Mouse (Mus musculus) forebrain, embryonic 14.5 days (tissue): ENCODE results near the gene Ppm1g. TPM values are rescaled to one million over a fixed set of nuclear protein-coding genes. Genes with fewer than 3 reads are reported as not detected.

Source experiments
- ATAC-seq: fragments of 200-750 bp; cut with Nextera tagmentation; 2 replicates; pipeline ENCODE4 v1.8.0; 2017; ENCODE audit warnings: mild to moderate bottlenecking, moderate library complexity
- DNase-seq: peaks from one replicate; pipeline ENCODE4 v3.0.0-alpha.2; 2015; ENCODE audit warnings: low spot score
- H3K27ac ChIP-seq: fragments of 300-500 bp; sonication (generic); 2 replicates; pipeline ENCODE4 v1.5.1; 2014; ENCODE audit warnings: low read depth, mild to moderate bottlenecking, control low read depth, low read length, moderate library complexity
- H3K27me3 ChIP-seq: fragments of 300-500 bp; sonication (generic); replicated peaks from 2 replicates; pipeline ENCODE4 v1.6.1; 2014; ENCODE audit warnings: low read length, control low read depth, mixed read lengths; ENCODE audit not compliant: control insufficient read depth, insufficient read depth
- H3K36me3 ChIP-seq: fragments of 300-500 bp; sonication (generic); 2 replicates; pipeline ENCODE4 v1.6.1; 2014; ENCODE audit warnings: low read length, control low read depth; ENCODE audit not compliant: control insufficient read depth, insufficient read depth
- H3K4me1 ChIP-seq: fragments of 300-500 bp; sonication (generic); 2 replicates; pipeline ENCODE4 v1.6.1; 2014; ENCODE audit warnings: antibody characterized with exemption, low read length, control low read depth; ENCODE audit not compliant: control insufficient read depth, insufficient read depth
- H3K4me2 ChIP-seq: fragments of 300-500 bp; sonication (generic); 2 replicates; pipeline ENCODE4 v1.6.1; 2014; ENCODE audit warnings: mild to moderate bottlenecking, control low read depth, low read length
- H3K4me3 ChIP-seq: fragments of 300-500 bp; sonication (generic); 2 replicates; pipeline ENCODE4 v1.5.1; 2014; ENCODE audit warnings: low read depth, low read length, control low read depth
- H3K9ac ChIP-seq: fragments of 300-500 bp; sonication (generic); 2 replicates; pipeline ENCODE4 v1.6.1; 2014; ENCODE audit warnings: mild to moderate bottlenecking, low read length, control low read depth, moderate library complexity
- H3K9me3 ChIP-seq: fragments of 300-500 bp; sonication (generic); replicated peaks from 2 replicates; pipeline ENCODE4 v1.6.1; 2016; ENCODE audit warnings: low read length, control low read depth, mixed read lengths; ENCODE audit not compliant: control insufficient read depth
- WGBS: fragments of 180-500 bp; shearing (Covaris S2); extraction: QIAGEN DNeasy Blood & Tissue Kit; methylation state at CpG from one replicate; pipeline ENCODE4 v1.1.7; 2014; 5-methylcytosine and 5-hydroxymethylcytosine counted together
- polyA plus RNA-seq: library from polyadenylated mRNA; unstranded; fragments of >200 nt; fragmentation: Nextera tagmentation; extraction: Ambion mirVana; gene quantifications from 2 replicates; pipeline ENCODE4 v1.2.1, GENCODE M21; 2014

Gene Ppm1g
- 133 and 143 TPM in 2 replicates for polyA plus RNA-seq

GRCm38 (mm10) chr5:31220448-31221303 lies at the start of gene Ppm1g:
Gene Ppm1g (minus strand): TSS chr5:31220687.
- H3K36me3 ChIP-seq: no peaks in the 10 kb centered on the region
- H3K4me2 ChIP-seq: peak within 1 kb of the TSS; percentile 77
- no peaks in the 10 kb centered on the region for H3K27me3 ChIP-seq
- H3K9ac ChIP-seq: peak within 1 kb of the TSS; percentile 90
- no peaks in the 10 kb centered on the region for H3K9me3 ChIP-seq
- peak within 1 kb of the TSS; percentile 90 for H3K27ac ChIP-seq
- under 1% methylated on average over 62 of the region's 70 CpGs for WGBS
- peaks cover 5% of the 10 kb centered on the region; the same call in 1 of the 2 replicates for H3K4me1 ChIP-seq
- H3K4me3 ChIP-seq: peak within 1 kb of the TSS; percentile 96
- DNase-seq (peak; percentile 97), ATAC-seq (peak; percentile 96)

DNA sequence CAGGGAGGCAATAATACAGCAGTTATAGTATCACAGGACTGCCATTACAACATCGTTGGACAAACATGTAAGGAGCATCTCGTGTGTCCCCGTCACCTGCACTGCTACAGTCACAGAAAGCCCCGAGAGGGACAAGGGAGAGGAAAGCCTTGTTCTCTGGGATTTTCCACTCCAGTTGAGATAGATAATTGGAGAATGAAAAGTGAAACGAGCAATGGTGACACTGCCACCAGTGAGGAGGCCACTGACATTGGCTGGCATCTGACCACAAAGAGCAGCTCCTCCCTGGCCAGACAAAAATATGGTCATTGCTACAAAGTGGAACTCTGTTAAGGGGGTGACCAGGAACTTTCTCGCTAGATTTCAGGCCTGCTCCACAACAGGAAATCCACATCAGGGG lies 47.2 kb upstream of the Ppm1g start:
- H3K27ac ChIP-seq: no peak overlapping the region
- H3K9me3 ChIP-seq: no peaks in the 10 kb centered on the region
- H3K4me1 ChIP-seq: no peaks in the 10 kb centered on the region
- no peak overlapping the region for H3K4me3 ChIP-seq
- no peak for DNase-seq
- H3K9ac ChIP-seq: no peak overlapping the region
- WGBS: 43% methylated on average over 6 of the region's 6 CpGs
- peaks cover 91% of the 10 kb centered on the region for H3K36me3 ChIP-seq
- no peaks in the 10 kb centered on the region for H3K27me3 ChIP-seq
- ATAC-seq: no peak
- H3K4me2 ChIP-seq: no peak overlapping the region

GRCm38 (mm10) chr5:31266101-31266500 lies 45.6 kb upstream of the Ppm1g start:
- no peaks in the 10 kb centered on the region for H3K27me3 ChIP-seq
- H3K9ac ChIP-seq: no peak overlapping the region
- H3K4me2 ChIP-seq: no peak overlapping the region
- no peaks in the 10 kb centered on the region for H3K9me3 ChIP-seq
- WGBS: 89% methylated on average over 7 of the region's 7 CpGs
- no peak overlapping the region for H3K4me3 ChIP-seq
- no peak for ATAC-seq
- no peaks in the 10 kb centered on the region for H3K4me1 ChIP-seq
- H3K36me3 ChIP-seq: peaks cover 93% of the 10 kb centered on the region
- no peak for DNase-seq
- H3K27ac ChIP-seq: no peak overlapping the region

DNA sequence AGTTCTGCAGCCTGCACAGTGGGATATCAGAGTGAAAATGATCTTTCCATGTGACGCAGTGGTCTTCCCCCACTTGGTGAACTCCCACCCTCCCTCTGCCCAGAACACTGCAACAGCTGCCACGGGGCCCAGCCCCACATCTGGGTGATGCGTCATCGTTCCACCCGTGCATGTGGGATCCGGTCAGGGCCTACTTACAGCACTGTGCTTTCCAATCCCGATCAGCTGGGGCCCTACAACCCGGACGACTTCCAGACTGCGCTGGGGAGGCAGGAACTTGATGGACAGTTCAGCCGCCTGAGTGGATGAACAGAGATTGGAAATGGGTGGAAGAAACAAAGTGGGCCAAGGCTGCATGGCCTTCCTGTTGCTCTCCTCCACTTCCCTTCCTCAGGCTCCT lies 37.1 kb upstream of the Ppm1g start:
- Histone ChIP-seq H3K4me3 (no peak overlapping the region), H3K36me3 (peaks cover 79% of the 10 kb centered on the region)
- no peak for ATAC-seq

DNA sequence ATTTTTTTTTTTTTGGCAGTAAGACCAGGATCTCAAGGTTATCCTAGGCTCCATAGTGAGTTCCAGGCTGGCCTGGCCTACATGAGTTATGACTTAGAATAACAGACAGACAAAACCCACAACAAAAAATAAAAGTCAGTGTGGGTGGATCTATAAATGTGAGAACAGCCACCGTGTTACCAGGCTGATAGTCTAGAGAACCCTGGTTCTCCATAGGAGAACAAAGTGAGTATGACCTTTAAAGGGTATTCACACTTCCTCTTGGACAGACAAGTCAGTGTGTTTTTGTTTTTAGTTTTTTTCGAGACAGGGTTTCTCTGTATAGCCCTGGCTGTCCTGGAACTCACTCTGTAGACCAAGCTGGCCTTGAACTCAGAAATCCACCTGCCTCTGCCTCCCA lies 35.5 kb upstream of the Ppm1g start:
- H3K4me1 ChIP-seq: peaks cover 6% of the 10 kb centered on the region; the same call in 1 of the 2 replicates
- H3K9ac ChIP-seq: no peak overlapping the region
- no peaks in the 10 kb centered on the region for H3K9me3 ChIP-seq
- 91% methylated on average over 2 of the region's 2 CpGs for WGBS
- H3K27me3 ChIP-seq: no peaks in the 10 kb centered on the region
- no peak overlapping the region for H3K27ac ChIP-seq
- no peak for DNase-seq
- ATAC-seq: no peak
- peaks cover 75% of the 10 kb centered on the region for H3K36me3 ChIP-seq
- no peak overlapping the region for H3K4me2 ChIP-seq
- no peak overlapping the region for H3K4me3 ChIP-seq

More for the DNA sequence above, 37.1 kb upstream of the Ppm1g start:
- H3K27ac ChIP-seq: no peak overlapping the region
- no peak for DNase-seq
- WGBS: 88% methylated on average over 11 of the region's 11 CpGs
- H3K4me2 ChIP-seq: no peak overlapping the region
- H3K9ac ChIP-seq: no peak overlapping the region
- no peaks in the 10 kb centered on the region for H3K4me1 ChIP-seq
- no peaks in the 10 kb centered on the region for H3K27me3 ChIP-seq
- no peaks in the 10 kb centered on the region for H3K9me3 ChIP-seq

DNA sequence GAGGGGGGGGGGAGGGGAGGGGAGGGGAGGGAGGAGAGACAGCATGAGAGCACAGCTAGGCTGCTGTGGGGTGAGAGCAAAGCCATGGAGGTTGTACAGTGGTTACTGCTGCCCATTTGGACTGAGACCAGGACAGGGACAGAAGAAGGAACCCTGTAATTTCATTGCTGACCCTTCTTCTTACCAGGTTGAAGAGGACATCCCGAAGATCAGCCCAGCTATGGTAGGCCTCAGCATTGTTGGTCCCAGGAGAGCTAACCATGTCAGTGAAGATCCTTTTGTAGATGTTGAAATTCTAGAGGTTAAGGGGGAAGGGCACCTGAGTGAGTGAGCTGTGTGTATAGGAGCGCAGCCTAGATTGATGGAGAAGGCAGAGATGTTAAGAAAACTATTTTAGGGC lies 34.9 kb upstream of the Ppm1g start:
- H3K27ac ChIP-seq: no peak overlapping the region
- H3K27me3 ChIP-seq: no peaks in the 10 kb centered on the region
- no peak overlapping the region for H3K4me3 ChIP-seq
- ATAC-seq (no peak), DNase-seq (no peak)
- no peak overlapping the region for H3K9ac ChIP-seq
- WGBS: 92% methylated on average over 2 of the region's 2 CpGs
- H3K9me3 ChIP-seq: no peaks in the 10 kb centered on the region
- no peak overlapping the region for H3K4me2 ChIP-seq
- H3K36me3 ChIP-seq: peaks cover 75% of the 10 kb centered on the region
- H3K4me1 ChIP-seq: peaks cover 6% of the 10 kb centered on the region; the same call in 1 of the 2 replicates

DNA sequence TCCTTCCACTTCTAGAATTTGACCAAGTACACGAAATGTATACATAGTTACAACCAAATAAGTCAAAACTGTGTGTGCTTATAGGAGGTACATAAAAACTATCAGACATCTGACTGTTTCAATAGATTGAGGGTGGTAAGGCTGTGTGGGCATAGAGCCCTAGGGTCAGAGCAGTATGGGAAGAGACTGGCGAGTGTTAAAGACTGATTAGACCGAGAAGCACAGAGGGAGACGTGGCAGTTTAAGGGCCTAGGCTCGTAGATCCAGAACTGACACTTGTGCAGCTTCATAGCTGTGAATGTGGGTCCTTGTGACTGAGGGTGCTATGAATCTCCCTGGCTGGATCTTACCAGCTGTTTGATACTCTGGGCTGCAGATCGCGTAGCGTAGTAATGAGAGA lies 34.4 kb upstream of the Ppm1g start:
- no peaks in the 10 kb centered on the region for H3K27me3 ChIP-seq
- DNase-seq: no peak
- H3K9ac ChIP-seq: no peak overlapping the region
- ATAC-seq: no peak
- H3K4me3 ChIP-seq: no peak overlapping the region
- H3K4me2 ChIP-seq: no peak overlapping the region
- peaks cover 6% of the 10 kb centered on the region; the same call in 1 of the 2 replicates for H3K4me1 ChIP-seq
- no peaks in the 10 kb centered on the region for H3K9me3 ChIP-seq
- 85% methylated on average over 8 of the region's 8 CpGs for WGBS
- no peak overlapping the region for H3K27ac ChIP-seq
- H3K36me3 ChIP-seq: peaks cover 75% of the 10 kb centered on the region

DNA sequence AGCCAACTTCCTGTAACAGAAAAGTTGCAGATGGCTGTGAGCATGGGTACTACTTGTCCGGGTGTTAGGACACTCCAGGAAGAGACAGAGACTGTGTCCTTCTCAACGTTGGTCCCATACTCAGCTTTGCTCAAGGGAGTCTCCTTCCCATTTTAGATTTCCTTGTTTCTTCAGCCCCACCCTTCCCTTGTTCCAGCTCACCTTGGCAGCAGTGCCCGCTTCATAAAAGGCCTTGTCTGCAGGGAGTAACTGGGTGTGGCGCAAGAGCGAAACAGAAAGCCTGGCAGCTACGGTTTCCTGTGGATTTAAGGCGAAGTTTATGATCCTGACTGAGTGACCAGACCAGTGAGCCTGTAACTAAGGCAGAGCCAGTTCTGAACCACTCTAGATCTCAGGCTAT lies 34.0 kb upstream of the Ppm1g start:
- no peaks in the 10 kb centered on the region for H3K27me3 ChIP-seq
- no peak for DNase-seq
- H3K4me1 ChIP-seq: peaks cover 6% of the 10 kb centered on the region; the same call in 1 of the 2 replicates
- peaks cover 75% of the 10 kb centered on the region for H3K36me3 ChIP-seq
- no peak for ATAC-seq
- whole genome bisulfite sequencing: 89% methylated on average over 7 of the region's 7 CpGs
- no peak overlapping the region for H3K9ac ChIP-seq
- H3K4me2 ChIP-seq: no peak overlapping the region
- H3K4me3 ChIP-seq: no peak overlapping the region
- H3K9me3 ChIP-seq: no peaks in the 10 kb centered on the region
- H3K27ac ChIP-seq: no peak overlapping the region

DNA sequence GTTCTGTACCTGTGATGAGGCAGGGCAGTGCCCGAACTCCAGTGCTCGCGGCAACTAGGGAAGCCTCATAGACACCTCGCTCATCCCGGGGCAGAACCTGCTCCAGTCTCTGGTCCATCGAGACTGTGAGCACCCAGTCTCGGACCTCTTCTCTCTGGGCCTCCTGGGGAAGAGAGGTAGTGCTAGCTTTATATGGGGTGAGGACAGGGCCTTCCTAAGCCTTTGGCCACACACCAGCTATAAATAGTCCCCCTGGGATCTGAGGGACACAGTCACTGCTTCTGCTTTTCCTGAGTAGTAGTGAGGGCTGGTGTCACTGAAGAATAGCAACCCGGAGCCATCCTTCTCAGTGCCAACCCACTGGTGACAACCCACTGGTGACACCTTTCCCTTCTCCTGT lies 33.3 kb upstream of the Ppm1g start:
- H3K4me1 ChIP-seq: peaks cover 6% of the 10 kb centered on the region; the same call in 1 of the 2 replicates
- H3K4me2 ChIP-seq: no peak overlapping the region
- ATAC-seq (no peak), DNase-seq (no peak)
- no peak overlapping the region for H3K9ac ChIP-seq
- 98% methylated on average over 8 of the region's 8 CpGs for WGBS
- H3K36me3 ChIP-seq: peaks cover 77% of the 10 kb centered on the region
- no peaks in the 10 kb centered on the region for H3K9me3 ChIP-seq
- no peaks in the 10 kb centered on the region for H3K27me3 ChIP-seq
- no peak overlapping the region for H3K4me3 ChIP-seq
- no peak overlapping the region for H3K27ac ChIP-seq
